ENCODE assay signal across 8 mouse cellular contexts in genomic region chr9:81633437-81633973, GRCm38 (mm10). TPM values are rescaled to one million over a fixed set of nuclear protein-coding genes. Genes with fewer than 3 reads are reported as not detected.
A peak's percentile ranks its signal among the peaks of the same experiment; 100 is the strongest.
DNase-seq lines count a peak whose midpoint lies in the region; ATAC-seq and TF ChIP-seq lines count a peak whose summit lies in the region.

Gene Htr1b, minus strand, starts transcription at chr9:81633828.

- peaks cover 10% of the 10 kb centered on the region; the same call in 1 of the 2 replicates for H3K27me3 ChIP-seq in thymus, adult 2 months (ENCODE audit: control insufficient read depth, insufficient read depth, low read length)
- H3K27me3 ChIP-seq in embryonic facial prominence, embryonic 14.5 days (replicated peaks; ENCODE audit: control insufficient read depth, insufficient read depth, low read length) = peaks cover 31% of the 10 kb centered on the region
- H3K27me3 ChIP-seq in lung, embryonic 16.5 days (ENCODE audit: control insufficient read depth, insufficient read depth, low read depth, low read length) = peaks cover 35% of the 10 kb centered on the region

- peak within 1 kb of the TSS; percentile 70 for H3K9ac ChIP-seq in embryonic facial prominence, embryonic 14.5 days (ENCODE audit: low read depth, low read length)
- H3K9ac ChIP-seq in lung, embryonic 16.5 days (ENCODE audit: low read length) = peak within 1 kb of the TSS; percentile 62

- no peaks in the 10 kb centered on the region for H3K36me3 ChIP-seq in thymus, adult 2 months (ENCODE audit: control insufficient read depth, insufficient read depth, low read length)
- H3K36me3 ChIP-seq in embryonic facial prominence, embryonic 14.5 days (ENCODE audit: control insufficient read depth, insufficient read depth, low read length) = no peaks in the 10 kb centered on the region
- no peaks in the 10 kb centered on the region for H3K36me3 ChIP-seq in lung, embryonic 16.5 days (ENCODE audit: control insufficient read depth, insufficient read depth, low read length)

- H3K4me1 ChIP-seq in thymus, adult 2 months (replicated peaks; ENCODE audit: control insufficient read depth, insufficient read depth, low read length) = peaks cover 14% of the 10 kb centered on the region
- peaks cover 23% of the 10 kb centered on the region; the same call in 1 of the 2 replicates for H3K4me1 ChIP-seq in embryonic facial prominence, embryonic 14.5 days (ENCODE audit: control insufficient read depth, insufficient read depth, low read length)
- peaks cover 10% of the 10 kb centered on the region for H3K4me1 ChIP-seq in lung, embryonic 16.5 days (replicated peaks; ENCODE audit: control insufficient read depth, insufficient read depth, low read length)

- peak within 1 kb of the TSS; percentile 37 for H3K4me3 ChIP-seq in thymus, adult 2 months (ENCODE audit: control insufficient read depth, insufficient read depth, low read length)
- H3K4me3 ChIP-seq in embryonic facial prominence, embryonic 14.5 days (ENCODE audit: low read depth, low read length) = peak within 1 kb of the TSS; percentile 73
- H3K4me3 ChIP-seq in lung, embryonic 16.5 days (ENCODE audit: low read length) = peak within 1 kb of the TSS; percentile 70

- no peak for TF ChIP-seq CTCF in thymus, adult 2 months (IDR thresholded peaks at IDR 0.05; ENCODE audit: borderline replicate concordance, control insufficient read depth, extremely low read depth, insufficient read depth, low read length, poor library complexity)

- no peak for TF ChIP-seq POLR2A in thymus, adult 2 months (IDR thresholded peaks at IDR 0.05; ENCODE audit: control insufficient read depth, extremely low read depth, insufficient read depth, low read length, poor library complexity)

- WGBS in thymus, adult 2 months = 2% methylated on average over 26 of the region's 26 CpGs
- 0% methylated on average over 18 of the region's 26 CpGs for WGBS in embryonic facial prominence, embryonic 14.5 days
- WGBS in lung, embryonic 16.5 days = under 1% methylated on average over 26 of the region's 26 CpGs

- H3K9me3 ChIP-seq in embryonic facial prominence, embryonic 14.5 days (ENCODE audit: control insufficient read depth, low read length) = no peaks in the 10 kb centered on the region
- no peaks in the 10 kb centered on the region for H3K9me3 ChIP-seq in lung, embryonic 16.5 days (ENCODE audit: control insufficient read depth, low read length)

- no peak within 1 kb of the TSS for H3K27ac ChIP-seq in thymus, adult 2 months (ENCODE audit: control insufficient read depth, insufficient read depth, low read length)
- H3K27ac ChIP-seq in embryonic facial prominence, embryonic 14.5 days (replicated peaks; ENCODE audit: low read depth, low read length) = peak within 1 kb of the TSS; percentile 48; the same call in 1 of the 2 replicates
- no peak within 1 kb of the TSS for H3K27ac ChIP-seq in lung, embryonic 16.5 days (ENCODE audit: low read length)

- ATAC-seq in embryonic facial prominence, embryonic 14.5 days (ENCODE audit: low read depth) = peak; percentile 85
- peak; percentile 43 to 48 for ATAC-seq in hematopoietic stem cell, adult 5-6 weeks (replicated peaks in 1 of 2; ENCODE audit: insufficient read depth in 1 of 2, low FRiP score in 2 of 2, low TSS enrichment in 1 of 2, low read depth in 1 of 2, poor library complexity in 2 of 2, severe bottlenecking in 2 of 2)
- ATAC-seq in lung, embryonic 16.5 days (ENCODE audit: low read depth) = peak; percentile 84

- DNase-seq in thymus, adult 2 months = peak; percentile 5
- DNase-seq in thymus, postnatal 10 days (ENCODE audit: low spot score in 2 of 2) = no peak
- DNase-seq in embryonic facial prominence, embryonic 14.5 days (ENCODE audit: low spot score) = peak; percentile 69
- DNase-seq in layer of hippocampus, adult 8-10 months (ENCODE audit: low spot score in 2 of 2) = peak; percentile 23 to 24
- DNase-seq in right cerebral cortex, postnatal 36 days (ENCODE audit: low spot score in 2 of 2) = peak; percentile 34 to 44
- no peak for DNase-seq in urinary bladder, adult 2 months (ENCODE audit: low spot score)

- H3K4me2 ChIP-seq in embryonic facial prominence, embryonic 14.5 days (ENCODE audit: low read depth, low read length) = peak within 1 kb of the TSS; percentile 99
- H3K4me2 ChIP-seq in lung, embryonic 16.5 days (ENCODE audit: low read depth, low read length) = peak within 1 kb of the TSS; percentile 100

RNA-seq across cellular contexts. Expression of gene Htr1b, which starts in this region (rescaled TPM):
- polyA plus RNA-seq in thymus, adult 2 months (2012; rRNA removed) = 1.5 TPM in 2 replicates
- 0.79 and 0.84 TPM in 2 replicates for polyA plus RNA-seq in embryonic facial prominence, embryonic 14.5 days (2014; fragmentation: Nextera tagmentation; extraction: Ambion mirVana)
- total RNA-seq in hematopoietic stem cell, adult 5-6 weeks (2017) = 0.15 and 0.19 TPM in 2 replicates
- 10 to 100 TPM in 3 of 4 experiments, 1 to 10 TPM in 1; 9.8 to 13.8 (median 12.3) TPM for total RNA-seq in layer of hippocampus, adult 8-10 months (2022)
- 0.33 and 0.40 TPM in 2 replicates for polyA plus RNA-seq in lung, embryonic 16.5 days (2015; fragmentation: Nextera tagmentation; extraction: Ambion mirVana)
- polyA plus RNA-seq in urinary bladder, adult 2 months (2012; rRNA removed) = 0.97 and 1.3 TPM in 2 replicates

Comparison
In these comparisons a context has a peak if more than half of its experiments do, and no peak if none do; other contexts are left out.
1. DNase-seq: peak in thymus, adult 2 months (single experiment), layer of hippocampus, adult 8-10 months (2 of 2) and right cerebral cortex, postnatal 36 days (2 of 2); none in thymus, postnatal 10 days (0 of 2) and urinary bladder, adult 2 months (single experiment).
2. Peak in DNase-seq, ATAC-seq, H3K4me3 ChIP-seq, H3K27ac ChIP-seq, H3K9ac ChIP-seq and H3K4me2 ChIP-seq in embryonic facial prominence, embryonic 14.5 days; RNA of the gene not detected or under 1 TPM.
3. Peak in ATAC-seq in hematopoietic stem cell, adult 5-6 weeks; RNA of the gene not detected or under 1 TPM.
4. Peak in ATAC-seq, H3K4me3 ChIP-seq, H3K9ac ChIP-seq and H3K4me2 ChIP-seq in lung, embryonic 16.5 days; RNA of the gene not detected or under 1 TPM.
5. Peak in every context shown above with its lines, with median percentiles within 50 percentile points of each other: H3K4me3 ChIP-seq and ATAC-seq.